Mouse (Mus musculus): ENCODE measurements around the gene Ppm1a. TPM values are rescaled to one million over a fixed set of nuclear protein-coding genes. Genes with fewer than 3 reads are reported as not detected.
"Not testable (repeated sequence)": the region's sequence is repeated elsewhere in the genome, so short reads cannot be mapped to it uniquely, and the experiment has no call there.

Gene Ppm1a
- polyA plus RNA-seq, 1 experiment from 2014 or later: 68.0 TPM

GRCm38 (mm10) chr12:72782786-72783185 lies 25.5 kb downstream of the Ppm1a start:
- H3K27ac ChIP-seq; H3K4me2 ChIP-seq; H3K4me1 ChIP-seq (replicated peaks); H3K4me3 ChIP-seq (replicated peaks); H3K27me3 ChIP-seq; H3K9me3 ChIP-seq; ATAC-seq (ENCODE audit: insufficient number of reproducible peaks, insufficient read depth, low FRiP score, low TSS enrichment, low read depth); H3K9ac ChIP-seq (replicated peaks): not testable (repeated sequence)
- peaks cover 41% of the 10 kb centered on the region for H3K36me3 ChIP-seq
- 96% methylated on average over 4 of the region's 4 CpGs for WGBS

- Histone ChIP-seq H3K27me3 (no peaks in the 10 kb centered on the region), H3K27ac (no peak overlapping the region), H3K36me3 (peaks cover 40% of the 10 kb centered on the region), H3K4me1 (replicated peaks) (no peaks in the 10 kb centered on the region), H3K9me3 (no peaks in the 10 kb centered on the region), H3K4me2 (no peak overlapping the region), H3K9ac (replicated peaks) (no peak overlapping the region), H3K4me3 (replicated peaks) (no peak overlapping the region)
- no peak for ATAC-seq (ENCODE audit: insufficient number of reproducible peaks, insufficient read depth, low FRiP score, low TSS enrichment, low read depth)
- WGBS: 92% methylated on average over 6 of the region's 6 CpGs
These were observed 28.1 kb downstream of the Ppm1a start for GRCm38 (mm10) chr12:72785183-72785930.

GRCm38 (mm10) chr12:72786551-72786950 lies 29.3 kb downstream of the Ppm1a start:
- Histone ChIP-seq H3K9me3 (no peaks in the 10 kb centered on the region), H3K27me3 (no peaks in the 10 kb centered on the region), H3K9ac (replicated peaks) (no peak overlapping the region), H3K4me1 (replicated peaks) (no peaks in the 10 kb centered on the region), H3K27ac (no peak overlapping the region), H3K4me2 (no peak overlapping the region), H3K36me3 (peaks cover 43% of the 10 kb centered on the region), H3K4me3 (replicated peaks) (no peak overlapping the region)
- no peak for ATAC-seq (ENCODE audit: insufficient number of reproducible peaks, insufficient read depth, low FRiP score, low TSS enrichment, low read depth)
- 83% methylated on average over 5 of the region's 5 CpGs for WGBS

- WGBS: 90% methylated on average over 4 of the region's 4 CpGs
- H3K4me2 ChIP-seq: no peak overlapping the region
- H3K9ac ChIP-seq (replicated peaks): no peak overlapping the region
- no peak overlapping the region for H3K4me3 ChIP-seq (replicated peaks)
- no peak overlapping the region for H3K27ac ChIP-seq
- H3K4me1 ChIP-seq (replicated peaks): 0 out of 2 replicates have a peak, but pooled peaks cover 2% of the 10 kb centered on the region
- no peak for ATAC-seq (ENCODE audit: insufficient number of reproducible peaks, insufficient read depth, low FRiP score, low TSS enrichment, low read depth)
- peaks cover 43% of the 10 kb centered on the region for H3K36me3 ChIP-seq
- H3K27me3 ChIP-seq: no peaks in the 10 kb centered on the region
- no peaks in the 10 kb centered on the region for H3K9me3 ChIP-seq
These were observed 29.7 kb downstream of the Ppm1a start for GRCm38 (mm10) chr12:72786986-72787385.

- H3K4me2 ChIP-seq: no peak overlapping the region
- H3K9ac ChIP-seq (replicated peaks): no peak overlapping the region
- H3K4me1 ChIP-seq (replicated peaks): 0 out of 2 replicates have a peak, but pooled peaks cover 2% of the 10 kb centered on the region
- no peaks in the 10 kb centered on the region for H3K27me3 ChIP-seq
- WGBS: 83% methylated on average over 7 of the region's 7 CpGs
- no peak overlapping the region for H3K4me3 ChIP-seq (replicated peaks)
- H3K9me3 ChIP-seq: no peaks in the 10 kb centered on the region
- no peak overlapping the region for H3K27ac ChIP-seq
- peaks cover 51% of the 10 kb centered on the region for H3K36me3 ChIP-seq
- no peak for ATAC-seq (ENCODE audit: insufficient number of reproducible peaks, insufficient read depth, low FRiP score, low TSS enrichment, low read depth)
These were observed 33.3 kb downstream of the Ppm1a start for GRCm38 (mm10) chr12:72790538-72790937.

DNA sequence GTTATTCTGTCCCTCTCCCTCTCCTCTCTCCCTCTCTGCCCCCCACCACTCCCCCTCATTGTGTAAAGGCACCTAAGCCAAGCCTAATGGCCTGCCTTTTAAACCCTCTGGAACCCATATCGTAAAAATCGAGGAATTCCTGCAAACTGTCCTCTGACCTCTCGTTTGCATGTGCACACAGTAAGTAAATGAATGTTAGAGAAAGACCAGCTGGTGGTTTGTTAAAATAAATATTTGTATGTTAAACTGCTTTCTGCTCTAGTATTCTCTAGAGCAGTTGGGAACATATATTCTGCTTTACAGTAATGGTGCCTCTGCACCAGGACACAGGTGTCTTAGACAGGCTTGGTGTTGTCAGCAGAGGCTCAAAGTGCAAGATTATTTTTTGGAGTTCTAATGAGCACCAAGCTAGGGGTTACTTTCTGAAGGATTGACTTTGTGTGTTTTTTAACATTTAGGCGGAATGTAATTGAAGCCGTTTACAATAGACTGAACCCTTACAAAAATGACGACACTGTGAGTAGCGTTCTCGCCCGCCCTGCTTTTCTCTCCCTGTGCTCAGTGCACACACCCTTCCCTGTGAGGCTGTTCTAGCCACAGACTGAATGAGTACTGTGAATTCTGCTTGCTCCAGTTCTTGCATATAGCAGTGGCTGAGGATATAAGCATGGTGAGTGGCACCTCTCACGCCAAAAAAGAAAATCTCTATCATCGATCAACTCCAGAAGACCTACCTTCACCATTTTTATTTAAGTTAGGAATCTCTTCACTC lies 35.3 kb downstream of the Ppm1a start:
- H3K9ac ChIP-seq (replicated peaks): no peak overlapping the region
- peaks cover 52% of the 10 kb centered on the region for H3K36me3 ChIP-seq
- 0 out of 2 replicates have a peak, but pooled peaks cover 2% of the 10 kb centered on the region for H3K4me1 ChIP-seq (replicated peaks)
- H3K27ac ChIP-seq: no peak overlapping the region
- H3K27me3 ChIP-seq: no peaks in the 10 kb centered on the region
- H3K4me3 ChIP-seq (replicated peaks): no peak overlapping the region
- no peaks in the 10 kb centered on the region for H3K9me3 ChIP-seq
- no peak overlapping the region for H3K4me2 ChIP-seq
- WGBS: 82% methylated on average over 11 of the region's 11 CpGs
- ATAC-seq (ENCODE audit: insufficient number of reproducible peaks, insufficient read depth, low FRiP score, low TSS enrichment, low read depth): no peak

DNA sequence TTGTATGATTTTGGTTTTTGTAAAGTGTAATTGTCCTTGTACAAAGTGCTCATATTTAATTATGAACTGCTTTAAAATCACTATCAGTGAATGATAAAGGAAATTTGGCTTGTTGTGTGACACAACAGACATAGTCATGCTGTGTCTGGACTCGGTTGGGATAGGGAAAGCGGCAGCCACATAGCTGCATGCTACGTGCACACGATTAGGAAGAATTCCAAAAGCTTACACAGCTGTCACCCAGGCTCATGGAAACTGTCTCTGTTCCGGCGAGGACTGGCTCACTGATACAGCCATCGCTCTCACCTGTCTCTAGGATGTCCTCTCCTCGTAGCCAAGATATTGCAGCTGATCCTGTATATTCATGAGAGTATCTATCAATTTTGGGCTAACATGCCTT lies 36.7 kb downstream of the Ppm1a start:
- no peak overlapping the region for H3K4me3 ChIP-seq (replicated peaks)
- H3K9me3 ChIP-seq: no peaks in the 10 kb centered on the region
- no peak overlapping the region for H3K9ac ChIP-seq (replicated peaks)
- H3K27ac ChIP-seq: no peak overlapping the region
- no peak for ATAC-seq (ENCODE audit: insufficient number of reproducible peaks, insufficient read depth, low FRiP score, low TSS enrichment, low read depth)
- no peak overlapping the region for H3K4me2 ChIP-seq
- no peaks in the 10 kb centered on the region for H3K27me3 ChIP-seq
- 0 out of 2 replicates have a peak, but pooled peaks cover 2% of the 10 kb centered on the region for H3K4me1 ChIP-seq (replicated peaks)
- 94% methylated on average over 8 of the region's 8 CpGs for WGBS
- H3K36me3 ChIP-seq: peaks cover 48% of the 10 kb centered on the region

GRCm38 (mm10) chr12:72809798-72810197 lies 52.5 kb downstream of the Ppm1a start:
- Histone ChIP-seq H3K4me3 (replicated peaks) (no peak overlapping the region), H3K27ac (no peak overlapping the region), H3K9me3 (0 out of 2 replicates have a peak, but pooled peaks cover 4% of the 10 kb centered on the region), H3K4me1 (replicated peaks) (no peaks in the 10 kb centered on the region), H3K9ac (replicated peaks) (no peak overlapping the region), H3K36me3 (no peaks in the 10 kb centered on the region), H3K27me3 (no peaks in the 10 kb centered on the region), H3K4me2 (no peak overlapping the region)
- 78% methylated on average over 6 of the region's 6 CpGs for WGBS
- ATAC-seq (ENCODE audit: insufficient number of reproducible peaks, insufficient read depth, low FRiP score, low TSS enrichment, low read depth): no peak

- 92% methylated on average over 3 of the region's 3 CpGs for WGBS
- no peak overlapping the region for H3K9ac ChIP-seq (replicated peaks)
- no peaks in the 10 kb centered on the region for H3K36me3 ChIP-seq
- no peaks in the 10 kb centered on the region for H3K4me1 ChIP-seq (replicated peaks)
- no peak overlapping the region for H3K4me3 ChIP-seq (replicated peaks)
- no peak overlapping the region for H3K27ac ChIP-seq
- ATAC-seq (ENCODE audit: insufficient number of reproducible peaks, insufficient read depth, low FRiP score, low TSS enrichment, low read depth): no peak
- H3K27me3 ChIP-seq: no peaks in the 10 kb centered on the region
- H3K9me3 ChIP-seq: peaks cover 7% of the 10 kb centered on the region; the same call in 1 of the 2 replicates
- H3K4me2 ChIP-seq: no peak overlapping the region
These were observed 54.3 kb downstream of the Ppm1a start for GRCm38 (mm10) chr12:72811588-72811987.

DNA sequence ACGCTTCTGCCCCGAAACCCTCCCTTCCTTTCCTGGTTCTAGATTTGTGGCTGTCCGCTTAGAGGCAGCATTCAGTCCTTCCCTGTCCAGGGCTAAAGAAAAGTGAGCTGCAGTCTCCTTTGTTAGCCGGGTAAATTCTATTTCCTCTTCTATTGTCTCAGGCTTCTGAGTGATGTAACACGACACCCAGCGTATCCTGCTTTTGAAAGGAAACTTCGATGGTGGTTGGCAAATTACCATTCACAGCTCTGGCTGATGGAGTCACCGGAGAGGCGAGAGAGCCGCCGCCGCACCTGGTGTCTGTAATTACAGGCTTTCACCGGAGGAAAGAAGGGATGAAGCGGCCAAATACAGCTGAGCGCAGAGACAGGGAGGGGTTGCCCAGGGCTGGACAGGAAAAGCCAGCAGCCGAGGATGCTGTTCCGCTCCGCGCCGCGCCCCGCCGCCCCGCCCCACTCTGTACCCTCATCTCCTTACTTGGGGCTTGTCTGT lies 63.7 kb downstream of the Ppm1a start:
- Histone ChIP-seq H3K4me3 (replicated peaks) (peak overlapping the region; percentile 46), H3K4me2 (peak overlapping the region; percentile 75), H3K9me3 (peaks cover 3% of the 10 kb centered on the region; the same call in 1 of the 2 replicates), H3K27me3 (peaks cover 11% of the 10 kb centered on the region; the same call in 1 of the 2 replicates), H3K36me3 (no peaks in the 10 kb centered on the region), H3K4me1 (replicated peaks) (peaks cover 8% of the 10 kb centered on the region; the same call in 1 of the 2 replicates), H3K27ac (peak overlapping the region; percentile 75), H3K9ac (replicated peaks) (peak overlapping the region; percentile 57)
- WGBS: 4% methylated on average over 24 of the region's 24 CpGs
- peak; percentile 91 for ATAC-seq (ENCODE audit: insufficient number of reproducible peaks, insufficient read depth, low FRiP score, low TSS enrichment, low read depth)

GRCm38 (mm10) chr12:72821589-72821988 lies 64.3 kb downstream of the Ppm1a start:
- H3K4me2 ChIP-seq: peak overlapping the region; percentile 75
- H3K9ac ChIP-seq (replicated peaks): peak overlapping the region; percentile 57
- H3K9me3 ChIP-seq: no peaks in the 10 kb centered on the region
- no peaks in the 10 kb centered on the region for H3K36me3 ChIP-seq
- H3K27ac ChIP-seq: peak overlapping the region; percentile 75
- WGBS: 35% methylated on average over 6 of the region's 6 CpGs
- peak overlapping the region; percentile 46 for H3K4me3 ChIP-seq (replicated peaks)
- peaks cover 8% of the 10 kb centered on the region; the same call in 1 of the 2 replicates for H3K4me1 ChIP-seq (replicated peaks)
- H3K27me3 ChIP-seq: peaks cover 11% of the 10 kb centered on the region; the same call in 1 of the 2 replicates
- ATAC-seq (ENCODE audit: insufficient number of reproducible peaks, insufficient read depth, low FRiP score, low TSS enrichment, low read depth): no peak

Data from limb, embryonic 12.5 days (tissue).